ENCODE assay signal across 19 mouse cellular contexts in the genomic region with DNA sequence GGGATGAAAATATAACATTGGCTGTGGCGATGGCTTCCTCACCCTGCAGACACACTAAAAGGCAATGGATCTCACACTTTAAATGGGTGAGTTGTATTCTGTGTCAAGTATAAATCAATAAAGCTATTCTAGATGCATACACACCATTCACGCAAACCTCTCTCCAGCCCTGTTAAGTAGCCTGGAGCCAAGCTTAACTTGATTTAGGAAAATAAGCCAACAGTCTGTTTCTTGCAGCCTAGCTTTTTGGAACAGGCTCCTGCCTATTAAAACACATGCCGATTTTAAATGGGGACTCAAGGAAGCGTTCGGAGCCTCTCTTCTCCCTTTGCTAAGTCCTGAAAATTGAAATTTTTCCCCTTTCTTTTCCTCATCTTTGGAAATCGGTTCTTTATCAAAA.
DNase-seq lines count a peak whose midpoint lies in the region; ATAC-seq and TF ChIP-seq lines count a peak whose summit lies in the region.
"Had no signal": no experiment of that assay in that cellular context is flagged by ENCODE, and none has a peak within 500 bp of the region (broad histone marks: within the 10 kb centered on the region; RNA-seq: fewer than 3 reads in every experiment).

No protein-coding gene starts in this region.

- no peaks in the 10 kb centered on the region for H3K9me3 ChIP-seq in midbrain, embryonic 14.5 days (ENCODE audit: control insufficient read depth, low read length)
- no peaks in the 10 kb centered on the region for H3K9me3 ChIP-seq in midbrain, embryonic 16.5 days (replicated peaks; ENCODE audit: control insufficient read depth, low read length, poor library complexity, severe bottlenecking)
- H3K9me3 ChIP-seq: heart, embryonic 13.5 days; neural tube, embryonic 13.5 days had no signal

- ATAC-seq in cerebellum, adult (ENCODE audit: insufficient number of reproducible peaks, low FRiP score, low TSS enrichment): no peak
- no peak for ATAC-seq in midbrain, embryonic 14.5 days (ENCODE audit: low FRiP score, low TSS enrichment)
- no peak for ATAC-seq in midbrain, embryonic 16.5 days
- ATAC-seq: intestine, postnatal 0 days had no signal

- no peaks in the 10 kb centered on the region for H3K36me3 ChIP-seq in midbrain, embryonic 14.5 days (ENCODE audit: control insufficient read depth, insufficient read depth, low read length)
- H3K36me3 ChIP-seq in midbrain, embryonic 16.5 days (ENCODE audit: control insufficient read depth, insufficient read depth, low read length): no peaks in the 10 kb centered on the region
- H3K36me3 ChIP-seq: heart, embryonic 13.5 days; neural tube, embryonic 13.5 days had no signal

- no peak for TF ChIP-seq CTCF in cerebellum, adult 2 months (IDR thresholded peaks at IDR 0.05; ENCODE audit: borderline replicate concordance, insufficient read depth, low read depth, low read length)
- no peak for TF ChIP-seq CTCF in cortical plate, adult 2 months (IDR thresholded peaks at IDR 0.05; ENCODE audit: extremely low read depth, insufficient read depth, low read length)

- peak overlapping the region; percentile 81; the same call in 1 of the 2 replicates for H3K27ac ChIP-seq in cerebellum, adult 2 months (ENCODE audit: insufficient read depth, low read length)
- no peak overlapping the region for H3K27ac ChIP-seq in midbrain, embryonic 14.5 days (replicated peaks; ENCODE audit: low read depth, low read length)
- H3K27ac ChIP-seq in midbrain, embryonic 16.5 days (ENCODE audit: low read length): no peak overlapping the region
- peak overlapping the region; percentile 57; the same call in 1 of the 2 replicates for H3K27ac ChIP-seq in cortical plate, adult 2 months (ENCODE audit: insufficient read depth, low read length)
- H3K27ac ChIP-seq: heart, adult 2 months; heart, embryonic 13.5 days; kidney, postnatal 0 days had no signal

- H3K4me2 ChIP-seq in midbrain, embryonic 14.5 days (ENCODE audit: low read length): no peak overlapping the region
- no peak overlapping the region for H3K4me2 ChIP-seq in midbrain, embryonic 16.5 days (ENCODE audit: low read length)
- H3K4me2 ChIP-seq: heart, embryonic 13.5 days; neural tube, embryonic 13.5 days had no signal

- no peak overlapping the region for H3K4me3 ChIP-seq in cerebellum, adult 2 months (replicated peaks; ENCODE audit: insufficient read depth, low read depth, low read length)
- no peak overlapping the region for H3K4me3 ChIP-seq in midbrain, embryonic 14.5 days (replicated peaks; ENCODE audit: low read depth, low read length)
- no peak overlapping the region for H3K4me3 ChIP-seq in midbrain, embryonic 16.5 days (ENCODE audit: low read depth, low read length)
- no peak overlapping the region for H3K4me3 ChIP-seq in cortical plate, adult 2 months (ENCODE audit: insufficient read depth, low read length)
- H3K4me3 ChIP-seq: heart, adult 2 months; heart, embryonic 13.5 days; neural tube, embryonic 13.5 days had no signal

- no peaks in the 10 kb centered on the region for H3K27me3 ChIP-seq in cerebellum, adult 2 months (ENCODE audit: control insufficient read depth, insufficient read depth, low read length)
- H3K27me3 ChIP-seq in midbrain, embryonic 14.5 days (ENCODE audit: control insufficient read depth, insufficient read depth, low read length): no peaks in the 10 kb centered on the region
- no peaks in the 10 kb centered on the region for H3K27me3 ChIP-seq in midbrain, embryonic 16.5 days (ENCODE audit: control insufficient read depth, insufficient read depth, low read depth, low read length)
- H3K27me3 ChIP-seq: heart, embryonic 13.5 days; neural tube, embryonic 13.5 days had no signal

- intact Hi-C loops in heart, postnatal 25 days (cut with DNase I): no loop called here

- 15% methylated on average over 6 of the region's 6 CpGs for WGBS in cerebellum, adult 2 months
- 79% methylated on average over 6 of the region's 6 CpGs for WGBS in midbrain, embryonic 14.5 days
- 71% methylated on average over 6 of the region's 6 CpGs for WGBS in midbrain, embryonic 16.5 days

- H3K4me1 ChIP-seq in cerebellum, adult 2 months (ENCODE audit: control insufficient read depth, insufficient read depth, low read length): peaks cover 49% of the 10 kb centered on the region
- H3K4me1 ChIP-seq in midbrain, embryonic 14.5 days (ENCODE audit: control insufficient read depth, insufficient read depth, low read length): no peaks in the 10 kb centered on the region
- H3K4me1 ChIP-seq in midbrain, embryonic 16.5 days (ENCODE audit: control insufficient read depth, insufficient read depth, low read length): peaks cover 10% of the 10 kb centered on the region
- H3K4me1 ChIP-seq in cortical plate, adult 2 months (ENCODE audit: control insufficient read depth, insufficient read depth, low read length): peaks cover 23% of the 10 kb centered on the region
- H3K4me1 ChIP-seq: heart, embryonic 13.5 days had no signal

- DNase-seq in cerebellum, adult 2 months: peak in 1 of 2 experiments; percentile 59
- DNase-seq in heart, adult 11 months: peak; percentile 40
- no peak for DNase-seq in heart, postnatal 25 days (ENCODE audit: low spot score)
- DNase-seq in midbrain, embryonic 14.5 days: peak; percentile 25
- no peak for DNase-seq in right cerebral cortex, postnatal 36 days (ENCODE audit: low spot score in 2 of 2)
- DNase-seq: adrenal gland, postnatal 10 days; gastrocnemius, postnatal 25 days; heart, adult 2 months; heart, postnatal 14 days; lung, postnatal 4 days; right cerebral cortex, postnatal 4 days; thymus, postnatal 14 days had no signal

- H3K9ac ChIP-seq in midbrain, embryonic 14.5 days (replicated peaks; ENCODE audit: low read length): no peak overlapping the region
- no peak overlapping the region for H3K9ac ChIP-seq in midbrain, embryonic 16.5 days (ENCODE audit: low read depth, low read length)
- H3K9ac ChIP-seq: heart, embryonic 13.5 days; neural tube, embryonic 13.5 days had no signal

- TF ChIP-seq POLR2A in cerebellum, adult 2 months (IDR thresholded peaks at IDR 0.05; ENCODE audit: borderline replicate concordance, insufficient read depth, low read length): no peak
- TF ChIP-seq POLR2A in cortical plate, adult 2 months (IDR thresholded peaks at IDR 0.05; ENCODE audit: extremely low read depth, insufficient read depth, low read length): no peak

Comparison
In these comparisons a context has a peak if more than half of its experiments do, and no peak if none do; other contexts are left out.
1. DNase-seq: peak in heart, adult 11 months (single experiment) and midbrain, embryonic 14.5 days (single experiment); none in heart, postnatal 25 days (single experiment) and right cerebral cortex, postnatal 36 days (0 of 2).
2. H3K27ac ChIP-seq: peak in cerebellum, adult 2 months (single experiment) and cortical plate, adult 2 months (single experiment); none in midbrain, embryonic 14.5 days (single experiment) and midbrain, embryonic 16.5 days (single experiment).